Mouse (Mus musculus) stomach, postnatal 0 days (tissue): ENCODE measurements at regions not wholly inside any gene's neighbourhood (a gene's known extent, or its start where the extent isn't known, plus 50 kb on each side); places are given as distances from the start of the nearest gene placed in this dataset.

Source experiments
- CTCF ChIP-seq: IDR thresholded peaks from 2 replicates; pipeline ENCODE4 v1.5.1; 2016; ENCODE audit warnings: antibody characterized with exemption, low read depth, mild to moderate bottlenecking, moderate library complexity
- EP300 ChIP-seq: optimal IDR thresholded peaks from 2 replicates; pipeline ENCODE3; 2016; ENCODE audit warnings: antibody characterized with exemption

- TF ChIP-seq CTCF (no peak), EP300 (no peak)
Observed at GRCm38 (mm10) chr11:45718630-45719029, 133.2 kb upstream of the Clint1 start.
